Mouse (Mus musculus) MEL (cell line): Measurements from ENCODE around the gene Ifitm10. TPM values are rescaled to one million over a fixed set of nuclear protein-coding genes. Genes with fewer than 3 reads are reported as not detected.

Source experiments
- DNase-seq: peaks from one replicate; pipeline ENCODE4 v3.0.0; 2011; ENCODE audit warnings: low read depth, low spot score
- H3K27ac ChIP-seq: 2 replicates; pipeline ENCODE4 v1.5.1; 2012; ENCODE audit warnings: low read depth, mild to moderate bottlenecking, control low read depth, low read length, moderate library complexity; ENCODE audit not compliant: control insufficient read depth
- H3K27me3 ChIP-seq, 2 experiments: fragments of 150-350 bp in 1 of 2; sonication (generic) in 1 of 2; 2 replicates each; pipeline ENCODE4 v1.6.1; 2012; ENCODE audit warnings: low read length in 2 of 2, mild to moderate bottlenecking in 2 of 2, improper control_type of control experiment in 1 of 2, moderate library complexity in 1 of 2; ENCODE audit not compliant: insufficient read depth in 2 of 2, control insufficient read depth in 1 of 2
- H3K36me3 ChIP-seq, 2 experiments: 2 replicates each; pipeline ENCODE4 v1.6.1; 2012 to 2014; ENCODE audit warnings: low read length in 2 of 2, improper control_type of control experiment in 1 of 2, inconsistent platforms in 1 of 2, mild to moderate bottlenecking in 1 of 2; ENCODE audit not compliant: insufficient read depth in 2 of 2, control insufficient read depth in 1 of 2
- H3K4me1 ChIP-seq, 2 experiments: fragments of 150-350 bp in 1 of 2; sonication (generic) in 1 of 2; 2 replicates each; pipeline ENCODE4 v1.6.1; 2012; ENCODE audit warnings: low read length in 2 of 2, improper control_type of control experiment in 1 of 2, mild to moderate bottlenecking in 1 of 2; ENCODE audit not compliant: insufficient read depth in 2 of 2, control insufficient read depth in 1 of 2
- H3K4me3 ChIP-seq, 2 experiments: fragments of 150-350 bp in 1 of 2; sonication (generic) in 1 of 2; 2 replicates each; pipeline ENCODE4 v1.5.1; 2012; ENCODE audit warnings: low read depth in 2 of 2, low read length in 2 of 2, mild to moderate bottlenecking in 2 of 2, moderate library complexity in 2 of 2, control low read depth in 1 of 2, improper control_type of control experiment in 1 of 2; ENCODE audit not compliant: control insufficient read depth in 1 of 2, insufficient read depth in 1 of 2
- H3K79me2 ChIP-seq: 2 replicates; pipeline ENCODE4 v1.6.1; 2012; ENCODE audit warnings: mild to moderate bottlenecking, low read length, moderate library complexity; ENCODE audit not compliant: control insufficient read depth, poor library complexity, insufficient read depth
- H3K9ac ChIP-seq: 2 replicates; pipeline ENCODE4 v1.6.1; 2012; ENCODE audit warnings: low read depth, mild to moderate bottlenecking, control low read depth, low read length, moderate library complexity; ENCODE audit not compliant: control insufficient read depth, poor library complexity, severe bottlenecking
- H3K9me3 ChIP-seq: fragments of 150-350 bp; sonication (generic); replicated peaks from 2 replicates; pipeline ENCODE4 v1.6.1; 2012; ENCODE audit warnings: mild to moderate bottlenecking, low read length, improper control_type of control experiment, moderate library complexity; ENCODE audit not compliant: insufficient read depth
- BHLHE40 ChIP-seq: IDR thresholded peaks from 2 replicates; pipeline ENCODE4 v1.6.1; 2012; ENCODE audit warnings: low read depth, mild to moderate bottlenecking, inconsistent platforms, low read length, improper control_type of control experiment, borderline replicate concordance
- CHD1 ChIP-seq: IDR thresholded peaks from 2 replicates; pipeline ENCODE4 v1.6.1; 2012; ENCODE audit warnings: low read depth, mild to moderate bottlenecking, inconsistent platforms, low read length, improper control_type of control experiment
- CHD2 ChIP-seq: IDR thresholded peaks from 2 replicates; pipeline ENCODE4 v1.6.1; 2011; ENCODE audit warnings: low read length, improper control_type of control experiment
- CTCF ChIP-seq, 3 experiments: IDR thresholded peaks in 2 of 3; conservative IDR thresholded peaks in 1 of 3; 2 replicates each; pipeline ENCODE4 v1.5.1; 2011 to 2012; ENCODE audit warnings: low read length in 3 of 3, low read depth in 2 of 3, mild to moderate bottlenecking in 2 of 3, improper control_type of control experiment in 1 of 3, inconsistent platforms in 1 of 3, mixed read lengths in 1 of 3, moderate library complexity in 1 of 3; ENCODE audit not compliant: control insufficient read depth in 1 of 3, insufficient read depth in 1 of 3, poor library complexity in 1 of 3, severe bottlenecking in 1 of 3
- E2F4 ChIP-seq: IDR thresholded peaks from 2 replicates; pipeline ENCODE4 v1.6.1; 2011; ENCODE audit warnings: low read depth, low read length, improper control_type of control experiment, borderline replicate concordance
- ELF1 ChIP-seq: IDR thresholded peaks from 2 replicates; pipeline ENCODE4 v1.6.1; 2014; ENCODE audit warnings: low read depth, mild to moderate bottlenecking, inconsistent platforms, low read length, improper control_type of control experiment, moderate library complexity
- EP300 ChIP-seq, 2 experiments: IDR thresholded peaks; 2 replicates each; pipeline ENCODE4 v1.6.1; 2011; ENCODE audit warnings: improper control_type of control experiment in 2 of 2, low read length in 2 of 2, low read depth in 1 of 2, mild to moderate bottlenecking in 1 of 2
- ETS1 ChIP-seq: IDR thresholded peaks from 2 replicates; pipeline ENCODE4 v1.6.1; 2012; ENCODE audit warnings: low read depth, mild to moderate bottlenecking, inconsistent platforms, low read length, improper control_type of control experiment, moderate library complexity
- GABPA ChIP-seq: IDR thresholded peaks from 2 replicates; pipeline ENCODE4 v1.6.1; 2012; ENCODE audit warnings: low read depth, mild to moderate bottlenecking, inconsistent platforms, low read length, improper control_type of control experiment, moderate library complexity
- GATA1 ChIP-seq: IDR thresholded peaks from 2 replicates; pipeline ENCODE4 v1.6.1; 2011; ENCODE audit warnings: low read depth, low read length, improper control_type of control experiment
- HCFC1 ChIP-seq: IDR thresholded peaks from 2 replicates; pipeline ENCODE4 v1.6.1; 2012; ENCODE audit warnings: low read depth, mild to moderate bottlenecking, inconsistent platforms, low read length, improper control_type of control experiment, moderate library complexity
- JUND ChIP-seq: IDR thresholded peaks from 2 replicates; pipeline ENCODE4 v1.6.1; 2011; ENCODE audit warnings: low read depth, mild to moderate bottlenecking, improper control_type of control experiment, low read length
- KAT2A ChIP-seq: conservative IDR thresholded peaks from 2 replicates; pipeline ENCODE4 v1.6.1; 2012; ENCODE audit warnings: low read depth, low read length, improper control_type of control experiment, inconsistent platforms
- MAFK ChIP-seq: IDR thresholded peaks from 2 replicates; pipeline ENCODE4 v1.6.1; 2011; ENCODE audit warnings: low read depth, mild to moderate bottlenecking, low read length, improper control_type of control experiment, borderline replicate concordance
- MAX ChIP-seq: IDR thresholded peaks from 2 replicates; pipeline ENCODE4 v1.6.1; 2011; ENCODE audit warnings: low read length, improper control_type of control experiment
- MAZ ChIP-seq: IDR thresholded peaks from 2 replicates; pipeline ENCODE4 v1.6.1; 2012; ENCODE audit warnings: low read depth, mild to moderate bottlenecking, inconsistent platforms, low read length, improper control_type of control experiment
- MEF2A ChIP-seq: IDR thresholded peaks from 2 replicates; pipeline ENCODE4 v1.6.1; 2014; ENCODE audit warnings: low read depth, mild to moderate bottlenecking, inconsistent platforms, low read length, improper control_type of control experiment; ENCODE audit not compliant: poor library complexity, insufficient replicate concordance, severe bottlenecking; ENCODE audit errors: extremely low read depth
- MXI1 ChIP-seq: IDR thresholded peaks from 2 replicates; pipeline ENCODE4 v1.6.1; 2011; ENCODE audit warnings: mild to moderate bottlenecking, low read depth, low read length, improper control_type of control experiment
- MYB ChIP-seq: IDR thresholded peaks from 2 replicates; pipeline ENCODE4 v1.6.1; 2011; ENCODE audit warnings: mild to moderate bottlenecking, low read depth, low read length, improper control_type of control experiment
- MYC ChIP-seq: IDR thresholded peaks from 2 replicates; pipeline ENCODE4 v1.6.1; 2011; ENCODE audit warnings: low read depth, mild to moderate bottlenecking, low read length, improper control_type of control experiment, moderate library complexity
- NELFE ChIP-seq: IDR thresholded peaks from 2 replicates; pipeline ENCODE4 v1.6.1; 2011; ENCODE audit warnings: low read depth, low read length, improper control_type of control experiment
- NRF1 ChIP-seq: IDR thresholded peaks from 2 replicates; pipeline ENCODE4 v1.6.1; 2014; ENCODE audit warnings: low read depth, mild to moderate bottlenecking, inconsistent platforms, low read length, improper control_type of control experiment, moderate library complexity; ENCODE audit not compliant: poor library complexity, insufficient read depth, severe bottlenecking
- POLR2A ChIP-seq, 2 experiments: IDR thresholded peaks; 2 replicates each; pipeline ENCODE4 v1.6.1; 2011 to 2012; ENCODE audit warnings: low read length in 2 of 2, mild to moderate bottlenecking in 2 of 2, control low read depth in 1 of 2, improper control_type of control experiment in 1 of 2, low read depth in 1 of 2, moderate library complexity in 1 of 2; ENCODE audit not compliant: control insufficient read depth in 1 of 2, insufficient read depth in 1 of 2, poor library complexity in 1 of 2
- POLR2AphosphoS2 ChIP-seq: IDR thresholded peaks from 2 replicates; pipeline ENCODE4 v1.6.1; 2011; ENCODE audit warnings: low read length, improper control_type of control experiment
- POLR2AphosphoS5 ChIP-seq: IDR thresholded peaks from 2 replicates; pipeline ENCODE4 v1.6.1; 2012; ENCODE audit warnings: low read depth, borderline replicate concordance, mild to moderate bottlenecking, inconsistent platforms, low read length, moderate library complexity, mixed read lengths
- RAD21 ChIP-seq: IDR thresholded peaks from 2 replicates; pipeline ENCODE4 v1.6.1; 2011; ENCODE audit warnings: mild to moderate bottlenecking, low read depth, low read length, improper control_type of control experiment
- RCOR1 ChIP-seq: IDR thresholded peaks from 2 replicates; pipeline ENCODE4 v1.6.1; 2012; ENCODE audit warnings: low read depth, mild to moderate bottlenecking, inconsistent platforms, low read length, improper control_type of control experiment
- SIN3A ChIP-seq: IDR thresholded peaks from 2 replicates; pipeline ENCODE4 v1.6.1; 2012; ENCODE audit warnings: low read length, improper control_type of control experiment, inconsistent platforms
- SMC3 ChIP-seq: IDR thresholded peaks from 2 replicates; pipeline ENCODE4 v1.6.1; 2011; ENCODE audit warnings: low read depth, low read length, improper control_type of control experiment
- TAL1 ChIP-seq: IDR thresholded peaks from 2 replicates; pipeline ENCODE4 v1.6.1; 2012; ENCODE audit warnings: mild to moderate bottlenecking, inconsistent platforms, low read length, moderate library complexity, mixed read lengths
- TBP ChIP-seq: IDR thresholded peaks from 2 replicates; pipeline ENCODE4 v1.8.0; 2011; ENCODE audit warnings: low read depth, low read length, improper control_type of control experiment
- TCF12 ChIP-seq: IDR thresholded peaks from 2 replicates; pipeline ENCODE4 v1.6.1; 2014; ENCODE audit warnings: low read depth, mild to moderate bottlenecking, inconsistent platforms, low read length, improper control_type of control experiment, moderate library complexity
- UBTF ChIP-seq: IDR thresholded peaks from 2 replicates; pipeline ENCODE4 v1.6.1; 2012; ENCODE audit warnings: low read depth, mild to moderate bottlenecking, inconsistent platforms, low read length, improper control_type of control experiment, moderate library complexity, borderline replicate concordance; ENCODE audit not compliant: insufficient read depth
- USF1 ChIP-seq: IDR thresholded peaks from 2 replicates; pipeline ENCODE4 v1.6.1; 2014; ENCODE audit warnings: low read depth, mild to moderate bottlenecking, inconsistent platforms, low read length, improper control_type of control experiment, moderate library complexity
- USF2 ChIP-seq, 2 experiments: IDR thresholded peaks; 2 replicates each; pipeline ENCODE4 v1.6.1; 2011 to 2012; ENCODE audit warnings: improper control_type of control experiment in 2 of 2, low read length in 2 of 2, borderline replicate concordance in 1 of 2, inconsistent platforms in 1 of 2, low read depth in 1 of 2, mild to moderate bottlenecking in 1 of 2; ENCODE audit not compliant: insufficient read depth in 1 of 2
- ZC3H11A ChIP-seq: IDR thresholded peaks from 2 replicates; pipeline ENCODE4 v1.6.1; 2012; ENCODE audit warnings: low read depth, mild to moderate bottlenecking, inconsistent platforms, low read length, improper control_type of control experiment
- ZKSCAN1 ChIP-seq: IDR thresholded peaks from 2 replicates; pipeline ENCODE4 v1.6.1; 2012; ENCODE audit warnings: low read depth, mild to moderate bottlenecking, inconsistent platforms, low read length, improper control_type of control experiment, moderate library complexity
- ZMIZ1 ChIP-seq: IDR thresholded peaks from 2 replicates; pipeline ENCODE4 v1.6.1; 2012; ENCODE audit warnings: low read depth, mild to moderate bottlenecking, inconsistent platforms, low read length, improper control_type of control experiment, moderate library complexity
- polyA plus RNA-seq, 2 experiments: library from polyadenylated mRNA; stranded (reverse) in 1 of 2; unstranded in 1 of 2; fragments of >175 nt in 1 of 2; fragments of >200 nt in 1 of 2; gene quantifications; 2 replicates each; pipeline versions ENCODE4 v1.2.1 to v1.2.4; 2012; ENCODE audit warnings: low replicate concordance in 2 of 2, low read depth in 1 of 2; ENCODE audit not compliant: insufficient read length in 2 of 2, insufficient read depth in 1 of 2, missing spikeins in 1 of 2
- total RNA-seq: library from RNA; depleted of rRNA; stranded (reverse); fragments of 300-350 nt; gene quantifications from 2 replicates; pipeline ENCODE4 v1.2.3, GENCODE M21; 2012

Gene Ifitm10
- total and polyA plus RNA-seq, 3 experiments: 0.21 TPM; not detected in 2

DNA sequence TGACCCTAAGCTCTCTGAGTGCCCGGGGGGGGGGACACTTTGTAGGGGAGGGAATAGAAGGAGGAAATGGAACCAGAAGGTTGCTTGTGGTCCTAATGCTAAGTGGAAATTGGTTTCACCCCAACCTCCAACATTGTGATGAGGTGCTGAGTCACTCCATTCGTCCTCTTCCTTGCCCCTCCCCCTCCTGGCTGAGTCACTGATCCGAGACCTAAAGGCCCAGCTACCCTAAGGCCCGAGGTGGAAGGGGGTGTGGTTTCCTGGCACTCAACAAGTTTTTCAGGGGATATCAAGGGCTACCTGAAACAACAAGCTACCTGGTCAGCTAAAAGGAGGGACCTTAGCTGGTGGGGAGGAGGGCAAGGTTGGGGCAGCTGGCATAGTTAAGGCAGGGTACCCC lies 19.6 kb upstream of the Ifitm10 start:
- H3K9me3 ChIP-seq: no peaks in the 10 kb centered on the region
- peak; percentile 86 for DNase-seq
- no peaks in the 10 kb centered on the region for H3K79me2 ChIP-seq
- H3K4me3 ChIP-seq: no peak overlapping the region
- peak overlapping the region; percentile 84 for H3K27ac ChIP-seq
- no peaks in the 10 kb centered on the region for H3K27me3 ChIP-seq
- no peak overlapping the region; the same call in 1 of the 2 replicates for H3K9ac ChIP-seq
- H3K4me1 ChIP-seq: peaks cover 30 to 56% of the 10 kb centered on the region in 2 experiments
- peaks cover 0 to 31% of the 10 kb centered on the region in 2 experiments; a peak in 2 of 4 replicates for H3K36me3 ChIP-seq
- TF ChIP-seq POLR2AphosphoS2: no peak
- peak; percentile 72; the same call in 1 of the 2 replicates for TF ChIP-seq GABPA
- TF ChIP-seq KAT2A: no peak
- peak; percentile 68; the same call in 1 of the 2 replicates for TF ChIP-seq MAFK
- no peak for TF ChIP-seq TAL1
- TF ChIP-seq SMC3: no peak
- no peak for TF ChIP-seq MYB
- TF ChIP-seq RAD21: no peak
- TF ChIP-seq MAZ: no peak
- TF ChIP-seq MYC: no peak
- TF ChIP-seq USF1: no peak
- TF ChIP-seq CHD1: no peak
- TF ChIP-seq JUND: peak; percentile 75; the same call in 1 of the 2 replicates
- TF ChIP-seq UBTF: no peak
- no peak for TF ChIP-seq POLR2A (IDR thresholded peaks at IDR 0.05; ENCODE audit: control insufficient read depth in 1 of 2, insufficient read depth in 1 of 2, low read depth in 1 of 2, low read length in 2 of 2, poor library complexity in 1 of 2)
- no peak for TF ChIP-seq CTCF (IDR thresholded peaks at IDR 0.05 in 2 of 3, conservative IDR thresholded peaks at IDR 0.05 in 1 of 3; ENCODE audit: control insufficient read depth in 1 of 3, insufficient read depth in 1 of 3, low read depth in 2 of 3, low read length in 3 of 3, poor library complexity in 1 of 3, severe bottlenecking in 1 of 3)
- no peak for TF ChIP-seq HCFC1
- no peak for TF ChIP-seq NRF1
- no peak for TF ChIP-seq RCOR1
- TF ChIP-seq SIN3A: 0 out of 2 replicates have a peak, but pooled peaks have one; percentile 35
- no peak for TF ChIP-seq POLR2AphosphoS5
- 0 out of 2 replicates have a peak, but pooled peaks have one; percentile 9 for TF ChIP-seq BHLHE40
- peak; percentile 69 for TF ChIP-seq ETS1
- no peak for TF ChIP-seq TCF12
- TF ChIP-seq USF2 (IDR thresholded peaks at IDR 0.05; ENCODE audit: borderline replicate concordance in 1 of 2, insufficient read depth in 1 of 2, low read depth in 1 of 2, low read length in 2 of 2): no peak
- TF ChIP-seq EP300 (IDR thresholded peaks at IDR 0.05; ENCODE audit: low read depth in 1 of 2, low read length in 2 of 2): peak; percentile 52 to 68; a peak in 3 of 4 replicates
- TF ChIP-seq MXI1: no peak
- no peak for TF ChIP-seq ZKSCAN1
- no peak for TF ChIP-seq MAX
- no peak for TF ChIP-seq GATA1
- TF ChIP-seq E2F4: no peak
- no peak for TF ChIP-seq NELFE
- no peak for TF ChIP-seq ZC3H11A
- no peak for TF ChIP-seq ZMIZ1
- TF ChIP-seq CHD2: peak; percentile 51
- no peak; the same call in 1 of the 2 replicates for TF ChIP-seq ELF1
- no peak for TF ChIP-seq MEF2A
- no peak for TF ChIP-seq TBP
